Mouse (Mus musculus): ENCODE data around the gene Casp12. TPM values are rescaled to one million over a fixed set of nuclear protein-coding genes. Genes with fewer than 3 reads are reported as not detected.
"Not testable (repeated sequence)": the region's sequence is repeated elsewhere in the genome, so short reads cannot be mapped to it uniquely, and the experiment has no call there.

The Casp12 gene
- polyA plus RNA-seq, 1 experiment from 2014 or later, result 0.24 TPM

- no peaks in the 10 kb centered on the region for H3K9me3 ChIP-seq
- H3K4me2 ChIP-seq (replicated peaks), result no peak overlapping the region
- no peak overlapping the region for H3K4me3 ChIP-seq
- no peaks in the 10 kb centered on the region for H3K27me3 ChIP-seq
- no peak for ATAC-seq (replicated peaks)
- no peak overlapping the region for H3K27ac ChIP-seq (replicated peaks)
- H3K4me1 ChIP-seq, result no peaks in the 10 kb centered on the region
- no peak overlapping the region for H3K9ac ChIP-seq (replicated peaks)
- 84% methylated on average over 4 of the region's 4 CpGs for WGBS
- no peaks in the 10 kb centered on the region for H3K36me3 ChIP-seq
Measured at GRCm38 (mm10) chr9:5347381-5347780, 2.2 kb downstream of the Casp12 start.

GRCm38 (mm10) chr9:5353673-5354072, 8.4 kb downstream of the Casp12 start:
- H3K4me3 ChIP-seq, result no peak overlapping the region
- H3K9ac ChIP-seq (replicated peaks), result no peak overlapping the region
- H3K27ac ChIP-seq (replicated peaks), result no peak overlapping the region
- no peak for ATAC-seq (replicated peaks)
- 92% methylated on average over 2 of the region's 2 CpGs for WGBS
- H3K36me3 ChIP-seq, result no peaks in the 10 kb centered on the region
- no peak overlapping the region for H3K4me2 ChIP-seq (replicated peaks)
- no peaks in the 10 kb centered on the region for H3K27me3 ChIP-seq
- H3K9me3 ChIP-seq, result no peaks in the 10 kb centered on the region
- no peaks in the 10 kb centered on the region for H3K4me1 ChIP-seq

GRCm38 (mm10) chr9:5356801-5357200, 11.6 kb downstream of the Casp12 start:
- no peaks in the 10 kb centered on the region for H3K36me3 ChIP-seq
- H3K4me3 ChIP-seq, result no peak overlapping the region
- no peaks in the 10 kb centered on the region for H3K4me1 ChIP-seq
- H3K9me3 ChIP-seq, result no peaks in the 10 kb centered on the region
- H3K9ac ChIP-seq (replicated peaks), result no peak overlapping the region
- no peak overlapping the region for H3K27ac ChIP-seq (replicated peaks)
- no peak overlapping the region for H3K4me2 ChIP-seq (replicated peaks)
- H3K27me3 ChIP-seq, result no peaks in the 10 kb centered on the region
- ATAC-seq (replicated peaks), result no peak

- no peak overlapping the region for H3K9ac ChIP-seq (replicated peaks)
- H3K27ac ChIP-seq (replicated peaks), result no peak overlapping the region
- no peaks in the 10 kb centered on the region for H3K27me3 ChIP-seq
- no peaks in the 10 kb centered on the region for H3K4me1 ChIP-seq
- no peak overlapping the region for H3K4me2 ChIP-seq (replicated peaks)
- H3K36me3 ChIP-seq, result no peaks in the 10 kb centered on the region
- no peaks in the 10 kb centered on the region for H3K9me3 ChIP-seq
- no peak for ATAC-seq (replicated peaks)
- H3K4me3 ChIP-seq, result no peak overlapping the region
Measured at GRCm38 (mm10) chr9:5393561-5393960, 48.3 kb downstream of the Casp12 start.

GRCm38 (mm10) chr9:5395861-5396260, 50.6 kb downstream of the Casp12 start:
- not testable (repeated sequence) for H3K9me3 ChIP-seq; H3K27ac ChIP-seq (replicated peaks); H3K27me3 ChIP-seq; H3K9ac ChIP-seq (replicated peaks); ATAC-seq (replicated peaks); H3K4me1 ChIP-seq; H3K36me3 ChIP-seq; H3K4me3 ChIP-seq; H3K4me2 ChIP-seq (replicated peaks)
- WGBS, result 87% methylated on average over 5 of the region's 5 CpGs

DNA sequence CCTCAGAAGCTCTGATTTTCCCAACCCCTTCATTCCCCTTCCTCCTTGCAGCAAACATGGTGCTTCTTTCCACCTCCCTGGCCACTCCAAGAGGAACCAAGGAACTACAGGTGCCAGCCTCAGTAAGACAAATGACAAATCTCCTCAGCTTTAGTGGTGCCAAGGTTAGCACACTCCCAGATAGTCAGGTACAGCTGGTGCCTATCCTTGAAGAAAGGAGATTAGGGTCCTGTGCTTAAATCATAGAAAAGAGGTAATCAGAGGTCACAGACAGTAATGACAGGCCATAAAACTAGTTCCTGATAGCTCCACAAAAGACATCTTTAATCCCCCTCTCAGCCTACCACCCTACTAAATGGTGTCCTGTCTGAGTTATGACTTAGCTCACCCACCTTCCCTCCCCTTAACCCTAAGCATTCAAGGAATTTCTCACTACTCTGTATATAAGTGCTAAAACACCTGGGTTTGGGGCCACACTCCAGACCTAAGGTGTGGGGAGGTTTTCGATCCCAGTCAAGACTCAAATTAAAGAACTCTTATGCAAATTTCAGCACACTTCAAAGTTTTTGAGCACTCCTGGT, 65.8 kb downstream of the Casp12 start:
- no peak overlapping the region for H3K4me2 ChIP-seq (replicated peaks)
- no peak for ATAC-seq (replicated peaks)
- H3K9me3 ChIP-seq, result no peaks in the 10 kb centered on the region
- peaks cover 6% of the 10 kb centered on the region for H3K4me1 ChIP-seq
- WGBS, result 92% methylated on average over 1 of the region's 1 CpGs
- no peaks in the 10 kb centered on the region for H3K27me3 ChIP-seq
- H3K9ac ChIP-seq (replicated peaks), result no peak overlapping the region
- no peaks in the 10 kb centered on the region for H3K36me3 ChIP-seq
- no peak overlapping the region for H3K27ac ChIP-seq (replicated peaks)
- H3K4me3 ChIP-seq, result no peak overlapping the region

DNA sequence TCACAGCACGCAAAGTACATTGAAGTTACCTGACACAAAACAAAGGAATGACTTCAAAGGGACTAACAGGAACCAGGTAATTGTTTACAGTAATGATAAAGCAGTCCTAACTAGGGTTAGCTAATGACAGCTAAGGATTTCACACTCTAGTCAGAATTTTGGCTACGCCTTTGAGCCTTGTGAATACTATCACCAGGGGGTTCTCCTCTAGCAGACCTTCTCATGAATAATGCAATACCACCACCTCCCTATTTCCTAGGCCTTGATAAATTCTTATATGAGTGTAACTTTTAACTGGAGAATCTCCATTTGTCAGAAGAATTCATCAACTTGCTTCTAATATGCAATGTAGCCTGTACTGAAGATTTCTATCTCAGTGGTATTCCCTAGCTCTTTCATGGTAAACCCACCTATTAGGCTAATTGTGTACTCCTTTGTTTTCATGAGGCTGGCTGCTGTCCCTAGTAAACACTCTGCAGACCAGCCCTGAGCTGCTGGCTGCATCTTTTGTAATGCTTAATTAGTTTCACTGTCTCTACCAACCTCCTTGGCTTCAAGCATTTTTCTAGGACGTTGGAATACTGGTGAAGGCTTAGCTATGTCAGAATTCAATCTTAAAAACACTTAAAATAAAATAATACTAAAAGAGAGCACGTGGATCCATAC, 67.3 kb downstream of the Casp12 start:
- Histone ChIP-seq H3K4me1 (peaks cover 6% of the 10 kb centered on the region), H3K4me2 (replicated peaks) (no peak overlapping the region), H3K9ac (replicated peaks) (no peak overlapping the region), H3K9me3 (no peaks in the 10 kb centered on the region), H3K36me3 (no peaks in the 10 kb centered on the region), H3K4me3 (no peak overlapping the region), H3K27ac (replicated peaks) (no peak overlapping the region), H3K27me3 (no peaks in the 10 kb centered on the region)
- 7% methylated on average over 4 of the region's 4 CpGs for WGBS
- ATAC-seq (replicated peaks), result peak; percentile 83

- Histone ChIP-seq H3K4me3 (no peak overlapping the region), H3K27me3 (no peaks in the 10 kb centered on the region), H3K9me3 (no peaks in the 10 kb centered on the region), H3K27ac (replicated peaks) (no peak overlapping the region), H3K4me1 (no peaks in the 10 kb centered on the region), H3K4me2 (replicated peaks) (no peak overlapping the region), H3K9ac (replicated peaks) (no peak overlapping the region), H3K36me3 (no peaks in the 10 kb centered on the region)
- ATAC-seq (replicated peaks), result no peak
- WGBS, result 76% methylated on average over 2 of the region's 2 CpGs
Measured at GRCm38 (mm10) chr9:5417871-5418270, 72.6 kb downstream of the Casp12 start.

Other genes with a start within 250 kb of the Casp12 start
- 0.59 and 0.60 TPM in 2 replicates for gene Casp1, start 46.9 kb upstream of the Casp12 start, polyA plus RNA-seq (2015; fragmentation: Nextera tagmentation; extraction: Ambion mirVana)
- 0.15 and 0.41 TPM in 2 replicates for gene Casp4, start 36.6 kb upstream of the Casp12 start, polyA plus RNA-seq (2015; fragmentation: Nextera tagmentation; extraction: Ambion mirVana)

Data from forebrain, embryonic 15.5 days (tissue).